Mouse (Mus musculus) stomach, postnatal 0 days (tissue): ENCODE data around the gene Ptprk. TPM values are rescaled to one million over a fixed set of nuclear protein-coding genes. Genes with fewer than 3 reads are reported as not detected.

Experiments
- ATAC-seq: fragments of 200-750 bp; cut with Nextera tagmentation; 2 replicates; pipeline ENCODE4 v1.8.0; 2017; ENCODE audit not compliant: low FRiP score, low TSS enrichment
- DNase-seq: peaks from one replicate; pipeline ENCODE4 v3.0.0-alpha.2; 2016; ENCODE audit warnings: low spot score
- H3K27ac ChIP-seq: fragments of 300-500 bp; sonication (generic); replicated peaks from 2 replicates; pipeline ENCODE4 v1.5.1; 2014; ENCODE audit warnings: mild to moderate bottlenecking, control low read depth
- H3K27me3 ChIP-seq: fragments of 300-500 bp; sonication (generic); 2 replicates; pipeline ENCODE4 v1.6.1; 2014; ENCODE audit warnings: low read length; ENCODE audit not compliant: control insufficient read depth, insufficient read depth
- H3K36me3 ChIP-seq: fragments of 300-500 bp; sonication (generic); 2 replicates; pipeline ENCODE4 v1.6.1; 2014; ENCODE audit warnings: low read length, mixed read lengths; ENCODE audit not compliant: control insufficient read depth, insufficient read depth
- H3K4me1 ChIP-seq: fragments of 300-500 bp; sonication (generic); replicated peaks from 2 replicates; pipeline ENCODE4 v1.6.1; 2014; ENCODE audit warnings: antibody characterized with exemption; ENCODE audit not compliant: control insufficient read depth, insufficient read depth
- H3K4me2 ChIP-seq: fragments of 300-500 bp; sonication (generic); replicated peaks from 2 replicates; pipeline ENCODE4 v1.6.1; 2014; ENCODE audit warnings: low read depth, mild to moderate bottlenecking, control low read depth, moderate library complexity
- H3K4me3 ChIP-seq: fragments of 300-500 bp; sonication (generic); 2 replicates; pipeline ENCODE4 v1.5.1; 2014; ENCODE audit warnings: low read depth, low read length, control low read depth
- H3K9ac ChIP-seq: fragments of 300-500 bp; sonication (generic); 2 replicates; pipeline ENCODE4 v1.6.1; 2014; ENCODE audit warnings: mild to moderate bottlenecking, low read length, control low read depth, mixed read lengths
- H3K9me3 ChIP-seq: fragments of 300-500 bp; sonication (generic); 2 replicates; pipeline ENCODE4 v1.6.1; 2016; ENCODE audit warnings: low read length; ENCODE audit not compliant: control insufficient read depth
- CTCF ChIP-seq: IDR thresholded peaks from 2 replicates; pipeline ENCODE4 v1.5.1; 2016; ENCODE audit warnings: antibody characterized with exemption, low read depth, mild to moderate bottlenecking, moderate library complexity
- EP300 ChIP-seq: optimal IDR thresholded peaks from 2 replicates; pipeline ENCODE3; 2016; ENCODE audit warnings: antibody characterized with exemption
- WGBS: fragments of 180-500 bp; shearing (Covaris S2); extraction: QIAGEN DNeasy Blood & Tissue Kit; methylation state at CpG from one replicate; pipeline ENCODE4 v1.1.7; 2014; 5-methylcytosine and 5-hydroxymethylcytosine counted together
- polyA plus RNA-seq: library from polyadenylated mRNA; unstranded; fragments of >200 nt; fragmentation: Nextera tagmentation; extraction: Ambion mirVana; gene quantifications from 2 replicates; pipeline ENCODE4 v1.2.1, GENCODE M21; 2015

Ptprk gene
- polyA plus RNA-seq, 1 experiment from 2014 or later, result 26.9 TPM

DNA sequence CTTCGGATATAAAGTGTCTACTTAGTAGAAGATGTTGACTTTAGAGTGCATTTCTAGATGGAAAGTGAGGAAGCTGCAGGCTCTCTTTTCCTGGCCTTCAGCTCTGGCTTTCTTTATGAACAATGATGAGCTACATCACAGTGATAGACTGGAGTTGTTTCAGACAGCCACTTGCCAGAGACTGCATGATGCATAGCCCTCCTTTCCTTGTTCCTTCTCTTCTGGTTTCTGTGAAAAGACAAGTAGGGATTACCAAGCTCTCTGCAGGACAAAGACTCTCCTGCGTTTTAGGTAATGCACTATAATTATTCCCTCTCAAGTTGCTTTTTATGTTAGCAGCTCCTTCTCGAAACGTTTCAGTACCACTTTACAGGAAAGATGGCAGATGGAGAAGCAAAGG is 176.8 kb downstream of the Ptprk start:
- no peak for DNase-seq
- Histone ChIP-seq H3K4me2 (no peak overlapping the region), H3K27me3 (no peaks in the 10 kb centered on the region), H3K9me3 (no peaks in the 10 kb centered on the region), H3K27ac (no peak overlapping the region), H3K36me3 (no peaks in the 10 kb centered on the region), H3K4me3 (no peak overlapping the region), H3K4me1 (no peaks in the 10 kb centered on the region), H3K9ac (no peak overlapping the region)
- TF ChIP-seq CTCF (no peak), EP300 (no peak)
- ATAC-seq, result no peak
- 64% methylated on average over 4 of the region's 4 CpGs for WGBS

- TF ChIP-seq CTCF, result no peak
- Histone ChIP-seq H3K4me1 (no peaks in the 10 kb centered on the region), H3K4me3 (no peak overlapping the region), H3K27ac (no peak overlapping the region), H3K36me3 (no peaks in the 10 kb centered on the region), H3K9ac (no peak overlapping the region), H3K27me3 (no peaks in the 10 kb centered on the region), H3K9me3 (no peaks in the 10 kb centered on the region), H3K4me2 (no peak overlapping the region)
- no peak for ATAC-seq
- no peak for DNase-seq
- 73% methylated on average over 2 of the region's 2 CpGs for WGBS
Measured at GRCm38 (mm10) chr10:28260651-28261050, 186.0 kb downstream of the Ptprk start.

DNA sequence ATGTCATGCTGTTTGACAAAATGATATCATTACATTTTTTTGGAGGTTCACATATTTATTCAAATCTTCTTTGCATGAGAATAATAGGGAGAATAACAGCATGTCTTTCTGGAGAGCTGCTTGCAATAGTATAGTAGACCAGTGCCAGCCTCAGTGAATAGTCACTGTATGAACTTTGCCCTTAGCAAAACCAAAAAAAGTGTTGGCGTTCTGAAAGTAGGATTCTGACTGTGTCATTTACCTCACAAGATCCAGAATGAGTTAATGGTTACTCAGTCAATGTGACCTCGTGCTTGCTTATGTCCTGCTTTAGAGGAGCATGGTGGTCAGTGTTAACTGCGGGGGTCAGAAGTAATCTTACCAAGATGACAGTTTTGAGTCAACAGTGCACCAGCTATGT is 187.5 kb downstream of the Ptprk start:
- H3K36me3 ChIP-seq, result peaks cover 5% of the 10 kb centered on the region; the same call in 1 of the 2 replicates
- TF ChIP-seq EP300 (no peak), CTCF (no peak)
- DNase-seq, result no peak
- H3K4me2 ChIP-seq, result no peak overlapping the region
- no peak overlapping the region for H3K27ac ChIP-seq
- H3K9ac ChIP-seq, result no peak overlapping the region
- ATAC-seq, result no peak
- H3K4me1 ChIP-seq, result no peaks in the 10 kb centered on the region
- H3K9me3 ChIP-seq, result no peaks in the 10 kb centered on the region
- 85% methylated on average over 3 of the region's 3 CpGs for WGBS
- no peak overlapping the region for H3K4me3 ChIP-seq
- no peaks in the 10 kb centered on the region for H3K27me3 ChIP-seq

- Histone ChIP-seq H3K36me3 (peaks cover 5% of the 10 kb centered on the region; the same call in 1 of the 2 replicates), H3K27me3 (no peaks in the 10 kb centered on the region), H3K4me1 (no peaks in the 10 kb centered on the region), H3K9me3 (no peaks in the 10 kb centered on the region), H3K9ac (no peak overlapping the region), H3K27ac (no peak overlapping the region), H3K4me2 (no peak overlapping the region), H3K4me3 (no peak overlapping the region)
- DNase-seq (no peak), ATAC-seq (no peak)
- WGBS, result 88% methylated on average over 2 of the region's 2 CpGs
- no peak for TF ChIP-seq EP300
- no peak for TF ChIP-seq CTCF
Measured at GRCm38 (mm10) chr10:28263546-28263945, 188.9 kb downstream of the Ptprk start.

GRCm38 (mm10) chr10:28270273-28270672 is 195.7 kb downstream of the Ptprk start:
- WGBS, result 56% methylated on average over 4 of the region's 4 CpGs
- DNase-seq (no peak), ATAC-seq (no peak)
- H3K27me3 ChIP-seq, result no peaks in the 10 kb centered on the region
- H3K27ac ChIP-seq, result no peak overlapping the region
- TF ChIP-seq CTCF (no peak), EP300 (no peak)
- no peaks in the 10 kb centered on the region for H3K9me3 ChIP-seq
- peaks cover 5% of the 10 kb centered on the region; the same call in 1 of the 2 replicates for H3K36me3 ChIP-seq
- no peak overlapping the region for H3K4me2 ChIP-seq
- no peak overlapping the region for H3K4me3 ChIP-seq
- no peaks in the 10 kb centered on the region for H3K4me1 ChIP-seq
- no peak overlapping the region for H3K9ac ChIP-seq

- H3K27me3 ChIP-seq, result no peaks in the 10 kb centered on the region
- H3K9ac ChIP-seq, result no peak overlapping the region
- TF ChIP-seq CTCF, result no peak
- TF ChIP-seq EP300, result no peak
- H3K4me3 ChIP-seq, result no peak overlapping the region
- WGBS, result 62% methylated on average over 8 of the region's 8 CpGs
- ATAC-seq (peak; percentile 56; the same call in 1 of the 2 replicates), DNase-seq (no peak)
- H3K36me3 ChIP-seq, result no peaks in the 10 kb centered on the region
- no peaks in the 10 kb centered on the region for H3K9me3 ChIP-seq
- H3K27ac ChIP-seq, result no peak overlapping the region
- H3K4me1 ChIP-seq, result no peaks in the 10 kb centered on the region
- H3K4me2 ChIP-seq, result no peak overlapping the region
Measured at GRCm38 (mm10) chr10:28271729-28272606, 197.3 kb downstream of the Ptprk start.
